In the genomic region with DNA sequence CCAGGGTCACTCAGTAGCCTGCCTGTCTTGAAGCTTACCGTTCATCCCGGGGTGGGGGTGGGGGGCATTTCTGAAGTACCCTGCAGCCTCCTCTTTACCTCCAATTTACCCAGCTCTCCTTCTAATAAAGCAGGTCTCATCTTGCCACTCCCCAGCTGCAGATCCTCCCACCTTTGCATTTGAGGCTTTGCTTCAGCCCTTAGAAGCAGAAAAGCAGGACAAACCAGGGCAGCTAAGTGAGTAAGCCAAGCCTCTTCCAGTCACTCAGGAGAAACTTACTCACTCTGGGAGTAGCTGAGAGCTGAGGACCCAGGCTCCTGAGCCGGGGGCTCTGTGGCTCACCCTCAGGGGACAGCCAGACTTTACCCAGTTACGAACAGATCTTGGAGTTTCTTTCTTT, we compare ENCODE assay signal across 35 mouse cellular contexts. TPM values are rescaled to one million over a fixed set of nuclear protein-coding genes. Genes with fewer than 3 reads are reported as not detected.
DNase-seq lines count a peak whose midpoint lies in the region; ATAC-seq and TF ChIP-seq lines count a peak whose summit lies in the region.
"Had no signal": no experiment of that assay in that cellular context is flagged by ENCODE, and none has a peak within 500 bp of the region (broad histone marks: within the 10 kb centered on the region; RNA-seq: fewer than 3 reads in every experiment).

No protein-coding gene starts in this region.

- H3K4me2 ChIP-seq in embryonic facial prominence, embryonic 15.5 days (replicated peaks) = 0 out of 2 replicates have a peak overlapping the region, but pooled peaks have one; percentile 8
- H3K4me2 ChIP-seq in stomach, postnatal 0 days (replicated peaks; ENCODE audit: low read depth) = 0 out of 2 replicates have a peak overlapping the region, but pooled peaks have one; percentile 3
- H3K4me2 ChIP-seq: embryonic facial prominence, embryonic 13.5 days; forebrain, embryonic 13.5 days; intestine, embryonic 15.5 days had no signal

- no peak for ATAC-seq in embryonic facial prominence, embryonic 15.5 days (ENCODE audit: insufficient number of reproducible peaks, low FRiP score, low TSS enrichment, low read depth)
- ATAC-seq in stomach, postnatal 0 days (ENCODE audit: low FRiP score, low TSS enrichment) = peak; percentile 25; the same call in 1 of the 2 replicates
- no peak for ATAC-seq in frontal cortex, adult (ENCODE audit: low TSS enrichment)
- ATAC-seq: activated CD4-positive, CD25-positive, alpha-beta regulatory T cell, adult 4 months; forebrain, embryonic 13.5 days; hindbrain, postnatal 0 days; intestine, embryonic 15.5 days had no signal

- H3K27me3 ChIP-seq in embryonic facial prominence, embryonic 15.5 days = no peaks in the 10 kb centered on the region
- H3K27me3 ChIP-seq in stomach, postnatal 0 days (ENCODE audit: control insufficient read depth, insufficient read depth, low read length) = no peaks in the 10 kb centered on the region
- H3K27me3 ChIP-seq: CH12.LX; forebrain, embryonic 13.5 days; intestine, embryonic 15.5 days had no signal

- no peaks in the 10 kb centered on the region for H3K36me3 ChIP-seq in ES-E14 (ENCODE audit: control insufficient read depth, insufficient read depth, low read length, poor library complexity, severe bottlenecking)
- no peaks in the 10 kb centered on the region for H3K36me3 ChIP-seq in embryonic facial prominence, embryonic 15.5 days
- H3K36me3 ChIP-seq in stomach, postnatal 0 days (ENCODE audit: control insufficient read depth, insufficient read depth, low read length) = no peaks in the 10 kb centered on the region
- H3K36me3 ChIP-seq: embryonic facial prominence, embryonic 13.5 days; intestine, embryonic 15.5 days had no signal

- H3K9ac ChIP-seq in ES-E14 (ENCODE audit: insufficient read depth, low read depth, low read length, poor library complexity, severe bottlenecking) = peak overlapping the region; percentile 26; the same call in 1 of the 2 replicates
- H3K9ac ChIP-seq in embryonic facial prominence, embryonic 15.5 days = no peak overlapping the region
- H3K9ac ChIP-seq in stomach, postnatal 0 days (ENCODE audit: low read length) = no peak overlapping the region
- H3K9ac ChIP-seq: embryonic facial prominence, embryonic 13.5 days; forebrain, embryonic 13.5 days; intestine, embryonic 15.5 days; liver, embryonic 14.5 days had no signal

- DNase-seq in embryo, embryonic 10 days (ENCODE audit: low spot score) = peak; percentile 11
- no peak for DNase-seq in embryo, embryonic 9.5 days (ENCODE audit: extremely low spot score)
- DNase-seq in ES-E14 (ENCODE audit: low read depth, low spot score) = no peak
- DNase-seq in stomach, postnatal 0 days (ENCODE audit: low spot score) = no peak
- DNase-seq in kidney, adult 18-20 months = no peak
- DNase-seq: adrenal gland, adult 2 months; adrenal gland, postnatal 36 days; cerebellum, adult 18-20 months; cerebellum, postnatal 14 days; gastrocnemius, adult 2 months; gastrocnemius, postnatal 36 days; kidney, adult 8-10 months; layer of hippocampus, postnatal 36 days; left cerebral cortex, postnatal 4 days; liver; lung, adult 2 months; lung, postnatal 10 days; midbrain, embryonic 14.5 days; thymus, adult 18-20 months; thymus, postnatal 25 days had no signal

- no peak for TF ChIP-seq EP300 in stomach, postnatal 0 days (optimal IDR thresholded peaks at IDR 0.05)

- in situ Hi-C loops in ES-E14 (cut with MboI; ENCODE audit: low sequenced_read_pairs in 2 of 2, unreplicated experiment in 2 of 2) = loop anchor here in 1 of 2 experiments (10.0 kb wide), 2 partner anchors 156 to 196 kb away; no protein-coding TSS in a partner anchor

- TF ChIP-seq CTCF in stomach, postnatal 0 days (IDR thresholded peaks at IDR 0.05; ENCODE audit: low read depth) = no peak

- no peaks in the 10 kb centered on the region for H3K9me3 ChIP-seq in ES-E14 (ENCODE audit: control insufficient read depth, insufficient read depth, low read depth, low read length)
- H3K9me3 ChIP-seq in embryonic facial prominence, embryonic 15.5 days (replicated peaks) = no peaks in the 10 kb centered on the region
- no peaks in the 10 kb centered on the region for H3K9me3 ChIP-seq in stomach, postnatal 0 days (ENCODE audit: control insufficient read depth, low read length)
- H3K9me3 ChIP-seq: embryonic facial prominence, embryonic 13.5 days; forebrain, embryonic 13.5 days; intestine, embryonic 15.5 days had no signal

- 41% methylated on average over 4 of the region's 4 CpGs for WGBS in embryonic facial prominence, embryonic 15.5 days
- 68% methylated on average over 4 of the region's 4 CpGs for WGBS in stomach, postnatal 0 days

- H3K27ac ChIP-seq in ES-E14 (ENCODE audit: insufficient read depth, low read depth, low read length, poor library complexity, severe bottlenecking) = peak overlapping the region; percentile 50; the same call in 1 of the 2 replicates
- peak overlapping the region; percentile 44; the same call in 1 of the 2 replicates for H3K27ac ChIP-seq in embryonic facial prominence, embryonic 15.5 days (replicated peaks)
- no peak overlapping the region; the same call in 1 of the 2 replicates for H3K27ac ChIP-seq in stomach, postnatal 0 days (replicated peaks)
- H3K27ac ChIP-seq: embryonic facial prominence, embryonic 13.5 days; forebrain, embryonic 13.5 days; gastrocnemius, adult 2 months; hindbrain, postnatal 0 days; intestine, embryonic 15.5 days; kidney, postnatal 0 days; liver, embryonic 14.5 days; macrophage had no signal

- peaks cover 4 to 13% of the 10 kb centered on the region in 2 experiments; a peak in 2 of 4 replicates for H3K4me1 ChIP-seq in ES-E14 (ENCODE audit: control insufficient read depth in 2 of 2, insufficient read depth in 2 of 2, low read length in 2 of 2, poor library complexity in 1 of 2)
- H3K4me1 ChIP-seq in embryonic facial prominence, embryonic 15.5 days = peaks cover 16% of the 10 kb centered on the region
- H3K4me1 ChIP-seq in stomach, postnatal 0 days (replicated peaks; ENCODE audit: control insufficient read depth, insufficient read depth) = 0 out of 2 replicates have a peak, but pooled peaks cover 2% of the 10 kb centered on the region

- no peak overlapping the region for H3K4me3 ChIP-seq in ES-E14 (ENCODE audit: insufficient read depth in 1 of 2, low read depth in 1 of 2, low read length in 2 of 2, poor library complexity in 1 of 2, severe bottlenecking in 1 of 2)
- no peak overlapping the region for H3K4me3 ChIP-seq in embryonic facial prominence, embryonic 15.5 days (replicated peaks)
- H3K4me3 ChIP-seq in stomach, postnatal 0 days (ENCODE audit: low read depth, low read length) = no peak overlapping the region
- H3K4me3 ChIP-seq: embryonic facial prominence, embryonic 13.5 days; forebrain, embryonic 13.5 days; gastrocnemius, adult 2 months; intestine, embryonic 15.5 days had no signal

TF ChIP-seq in ES-E14, 5 proteins besides CTCF, POLR2A, EP300 and RAD21:
- TF ChIP-seq MAFK (IDR thresholded peaks at IDR 0.05; ENCODE audit: insufficient read depth, low read depth, low read length) = no peak

RNA-seq across cellular contexts. Expression of a gene that starts 28.2 kb away (rescaled TPM):
- total RNA-seq in ES-E14 (2012; rRNA removed) = 0.32 and 1.9 TPM in 2 replicates
- polyA plus RNA-seq in embryonic facial prominence, embryonic 15.5 days (2015; fragmentation: Nextera tagmentation; extraction: Ambion mirVana) = 0.53 and 0.95 TPM in 2 replicates
- polyA plus RNA-seq in stomach, postnatal 0 days (2015; fragmentation: Nextera tagmentation; extraction: Ambion mirVana) = 0.75 and 1.0 TPM in 2 replicates
- total RNA-seq: heart, postnatal 25 days had no signal
- polyA plus RNA-seq: C2C12; forebrain, embryonic 13.5 days; hindbrain, embryonic 11.5 days; macrophage; midbrain, embryonic 14.5 days; stomach, embryonic 14.5 days had no signal

RNA-seq across cellular contexts. Expression of a gene that starts 28.6 kb away (rescaled TPM):
- total RNA-seq in ES-E14 (2012; rRNA removed) = 24.2 and 27.9 TPM in 2 replicates
- polyA plus RNA-seq in embryonic facial prominence, embryonic 15.5 days (2015; fragmentation: Nextera tagmentation; extraction: Ambion mirVana) = 63.6 and 64.3 TPM in 2 replicates
- 43.6 and 43.7 TPM in 2 replicates for polyA plus RNA-seq in stomach, postnatal 0 days (2015; fragmentation: Nextera tagmentation; extraction: Ambion mirVana)
